Mouse (Mus musculus) G1E (cell line): ENCODE results near the gene Mvp. TPM values are rescaled to one million over a fixed set of nuclear protein-coding genes. Genes with fewer than 3 reads are reported as not detected.
A peak's percentile ranks its signal among the peaks of the same experiment; 100 is the strongest.

Experiments used
- ATAC-seq: 2 replicates; pipeline ENCODE4 v1.8.0; 2016; ENCODE audit warnings: mild to moderate bottlenecking; ENCODE audit not compliant: insufficient number of reproducible peaks, poor library complexity, low FRiP score, severe bottlenecking; ENCODE audit errors: extremely low read depth
- DNase-seq: peaks from one replicate; pipeline ENCODE4 v3.0.0; 2012; ENCODE audit warnings: low spot score
- H3K27me3 ChIP-seq: 2 replicates; pipeline ENCODE4 v1.6.1; 2012; ENCODE audit warnings: mild to moderate bottlenecking, low read length, inconsistent platforms; ENCODE audit not compliant: insufficient read depth
- H3K36me3 ChIP-seq: replicated peaks from 2 replicates; pipeline ENCODE3; 2012; ENCODE audit warnings: mild to moderate bottlenecking, inconsistent platforms
- H3K4me1 ChIP-seq: 2 replicates; pipeline ENCODE4 v1.6.1; 2012; ENCODE audit warnings: low read depth, low read length, inconsistent platforms, mixed read lengths; ENCODE audit not compliant: insufficient read depth
- H3K4me3 ChIP-seq: 2 replicates; pipeline ENCODE4 v1.5.1; 2012; ENCODE audit warnings: low read depth, mild to moderate bottlenecking, inconsistent platforms, low read length, moderate library complexity, mixed read lengths
- H3K9me3 ChIP-seq: replicated peaks from 2 replicates; pipeline ENCODE4 v1.6.1; 2012; ENCODE audit warnings: inconsistent platforms
- CTCF ChIP-seq: IDR thresholded peaks from 2 replicates; pipeline ENCODE4 v1.5.1; 2012; ENCODE audit warnings: low read depth, low read length, inconsistent platforms, mixed read lengths
- GATA1 ChIP-seq: IDR thresholded peaks from 2 replicates; pipeline ENCODE4 v1.6.1; 2012; ENCODE audit warnings: borderline replicate concordance, low read length, inconsistent platforms, mixed read lengths
- GATA2 ChIP-seq: IDR thresholded peaks from 2 replicates; pipeline ENCODE4 v1.6.1; 2012; ENCODE audit warnings: low read depth, low read length, inconsistent platforms, borderline replicate concordance
- POLR2AphosphoS5 ChIP-seq: IDR thresholded peaks from 2 replicates; pipeline ENCODE4 v1.6.1; 2012; ENCODE audit warnings: low read depth, low read length, inconsistent platforms; ENCODE audit not compliant: insufficient replicate concordance
- TAL1 ChIP-seq: conservative IDR thresholded peaks from 2 replicates; pipeline ENCODE4 v1.6.1; 2012; ENCODE audit warnings: low read depth, low read length, inconsistent platforms, mixed read lengths
- polyA plus RNA-seq: library from polyadenylated mRNA; stranded (reverse); fragments of >175 nt; gene quantifications from 2 replicates; pipeline ENCODE4 v1.2.3, GENCODE M21; 2012
- total RNA-seq, 2 experiments: library from RNA; stranded (forward) in 1 of 2; stranded (reverse) in 1 of 2; fragments of 200-1000 nt in 1 of 2; fragments of >200 nt in 1 of 2; fragmentation: Nextera tagmentation in 1 of 2; gene quantifications; 2 replicates each; pipeline ENCODE4 v1.2.3; 2014 to 2017

Mvp gene
- total and polyA plus RNA-seq, 3 experiments, result 10.6 to 22.8 (median 13.7) TPM

GRCm38 (mm10) chr7:126975950-126976866, 38.2 kb downstream of the Mvp start, which contains the start of gene Cdiptos:
TSS of gene Cdiptos (minus strand) at chr7:126976098.
- H3K36me3 ChIP-seq, result peaks cover 37% of the 10 kb centered on the region
- DNase-seq, result peak; percentile 88
- peaks cover 8% of the 10 kb centered on the region for H3K27me3 ChIP-seq
- peaks cover 42% of the 10 kb centered on the region for H3K4me1 ChIP-seq
- ATAC-seq, result peak; percentile 95
- TF ChIP-seq GATA1 (no peak), CTCF (peak; percentile 70)
- peak within 1 kb of the TSS; percentile 92 for H3K4me3 ChIP-seq
- no peaks in the 10 kb centered on the region for H3K9me3 ChIP-seq

- Histone ChIP-seq H3K27me3 (peaks cover 8% of the 10 kb centered on the region), H3K36me3 (peaks cover 33% of the 10 kb centered on the region), H3K4me1 (peaks cover 41% of the 10 kb centered on the region), H3K4me3 (peak within 1 kb of the TSS; percentile 92), H3K9me3 (no peaks in the 10 kb centered on the region)
- DNase-seq, result no peak
- TF ChIP-seq CTCF (no peak), GATA2 (no peak), TAL1 (no peak), POLR2AphosphoS5 (no peak), GATA1 (no peak)
- ATAC-seq, result no peak
Observed at GRCm38 (mm10) chr7:126975893-126975949, 38.7 kb downstream of the Mvp start, which contains the start of gene Cdipt. TSS of gene Cdipt (plus strand) at chr7:126975914.

GRCm38 (mm10) chr7:126975493-126975892, 38.9 kb downstream of the Mvp start:
- H3K9me3 ChIP-seq, result no peaks in the 10 kb centered on the region
- DNase-seq (no peak), ATAC-seq (no peak)
- H3K4me3 ChIP-seq, result peak overlapping the region; percentile 92
- TF ChIP-seq GATA1, result no peak
- no peak for TF ChIP-seq POLR2AphosphoS5
- TF ChIP-seq GATA2, result no peak
- H3K36me3 ChIP-seq, result peaks cover 31% of the 10 kb centered on the region
- peaks cover 41% of the 10 kb centered on the region for H3K4me1 ChIP-seq
- peaks cover 8% of the 10 kb centered on the region for H3K27me3 ChIP-seq

- Histone ChIP-seq H3K4me1 (no peaks in the 10 kb centered on the region), H3K27me3 (peaks cover 17% of the 10 kb centered on the region; the same call in 1 of the 2 replicates), H3K4me3 (no peak overlapping the region), H3K36me3 (no peaks in the 10 kb centered on the region), H3K9me3 (no peaks in the 10 kb centered on the region)
- no peak for ATAC-seq
- TF ChIP-seq POLR2AphosphoS5 (no peak), CTCF (no peak), GATA2 (no peak), TAL1 (no peak), GATA1 (no peak)
- DNase-seq, result no peak
Observed at GRCm38 (mm10) chr7:126967361-126967760, 47.1 kb downstream of the Mvp start.

- TF ChIP-seq GATA2, result no peak
- ATAC-seq (no peak), DNase-seq (no peak)
- Histone ChIP-seq H3K27me3 (peaks cover 15% of the 10 kb centered on the region; the same call in 1 of the 2 replicates), H3K4me3 (no peak overlapping the region), H3K36me3 (no peaks in the 10 kb centered on the region), H3K9me3 (no peaks in the 10 kb centered on the region), H3K4me1 (no peaks in the 10 kb centered on the region)
Observed at GRCm38 (mm10) chr7:126965568-126965967, 48.9 kb downstream of the Mvp start.

- TF ChIP-seq TAL1 (no peak), POLR2AphosphoS5 (no peak)
- Histone ChIP-seq H3K4me3 (no peak overlapping the region), H3K4me1 (peaks cover 7% of the 10 kb centered on the region), H3K9me3 (no peaks in the 10 kb centered on the region), H3K36me3 (no peaks in the 10 kb centered on the region), H3K27me3 (peaks cover 14% of the 10 kb centered on the region; the same call in 1 of the 2 replicates)
- ATAC-seq, result no peak
- DNase-seq, result peak; percentile 63
Observed at GRCm38 (mm10) chr7:126963548-126964286, 50.7 kb downstream of the Mvp start.

GRCm38 (mm10) chr7:126961965-126962364, 52.5 kb downstream of the Mvp start:
- no peak for TF ChIP-seq TAL1
- no peak for TF ChIP-seq GATA2
- no peak for TF ChIP-seq GATA1
- no peak for TF ChIP-seq POLR2AphosphoS5
- TF ChIP-seq CTCF, result no peak
- peaks cover 18% of the 10 kb centered on the region; the same call in 1 of the 2 replicates for H3K27me3 ChIP-seq

More at GRCm38 (mm10) chr7:126961965-126962364, 52.5 kb downstream of the Mvp start:
- Histone ChIP-seq H3K4me1 (peaks cover 7% of the 10 kb centered on the region), H3K9me3 (no peaks in the 10 kb centered on the region), H3K36me3 (no peaks in the 10 kb centered on the region), H3K4me3 (no peak overlapping the region)
- DNase-seq, result no peak
- no peak for ATAC-seq
